Mouse (Mus musculus) spleen, adult 2 months (tissue): ENCODE data around the gene Pla2g16.

ENCODE experiments used
- CTCF ChIP-seq: fragments of 200-500 bp; IDR thresholded peaks from 2 replicates; pipeline ENCODE4 v1.5.1; 2011; ENCODE audit warnings: mild to moderate bottlenecking, inconsistent platforms; ENCODE audit not compliant: insufficient read depth, insufficient read length, insufficient replicate concordance; ENCODE audit errors: extremely low read depth
- POLR2A ChIP-seq: fragments of 200-500 bp; IDR thresholded peaks from 2 replicates; pipeline ENCODE4 v1.6.1; 2011; ENCODE audit warnings: low read depth, low read length, inconsistent platforms

DNA sequence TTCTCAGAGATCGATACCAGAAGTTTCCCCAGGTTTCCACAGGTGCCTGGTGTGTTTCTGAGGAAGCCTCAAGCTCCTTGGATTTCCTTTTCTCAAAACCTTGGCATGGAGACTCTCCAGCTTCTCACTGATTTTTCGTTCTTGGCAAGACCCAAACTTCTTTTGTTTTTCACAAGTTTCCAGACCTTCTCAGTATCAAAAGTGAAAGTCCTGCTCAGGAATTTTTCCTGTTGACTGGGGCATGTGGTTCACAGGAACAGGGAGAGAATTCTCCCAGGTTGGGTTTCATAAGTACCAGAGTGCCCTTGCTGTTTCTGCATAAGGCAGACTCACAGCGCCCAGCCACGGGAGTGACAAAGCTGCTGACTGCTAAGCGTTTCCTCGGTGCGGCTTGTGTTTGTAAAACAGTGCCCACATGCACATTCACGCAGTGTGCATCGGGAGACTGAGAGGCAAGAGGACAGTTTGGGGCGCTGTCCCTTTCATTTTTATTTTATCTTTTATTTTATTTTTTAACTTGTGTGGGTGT, 5.4 kb downstream of the Pla2g16 start:
- TF ChIP-seq POLR2A (no peak), CTCF (no peak)
